Mouse (Mus musculus): ENCODE measurements around the gene Dmrt1.

DNA sequence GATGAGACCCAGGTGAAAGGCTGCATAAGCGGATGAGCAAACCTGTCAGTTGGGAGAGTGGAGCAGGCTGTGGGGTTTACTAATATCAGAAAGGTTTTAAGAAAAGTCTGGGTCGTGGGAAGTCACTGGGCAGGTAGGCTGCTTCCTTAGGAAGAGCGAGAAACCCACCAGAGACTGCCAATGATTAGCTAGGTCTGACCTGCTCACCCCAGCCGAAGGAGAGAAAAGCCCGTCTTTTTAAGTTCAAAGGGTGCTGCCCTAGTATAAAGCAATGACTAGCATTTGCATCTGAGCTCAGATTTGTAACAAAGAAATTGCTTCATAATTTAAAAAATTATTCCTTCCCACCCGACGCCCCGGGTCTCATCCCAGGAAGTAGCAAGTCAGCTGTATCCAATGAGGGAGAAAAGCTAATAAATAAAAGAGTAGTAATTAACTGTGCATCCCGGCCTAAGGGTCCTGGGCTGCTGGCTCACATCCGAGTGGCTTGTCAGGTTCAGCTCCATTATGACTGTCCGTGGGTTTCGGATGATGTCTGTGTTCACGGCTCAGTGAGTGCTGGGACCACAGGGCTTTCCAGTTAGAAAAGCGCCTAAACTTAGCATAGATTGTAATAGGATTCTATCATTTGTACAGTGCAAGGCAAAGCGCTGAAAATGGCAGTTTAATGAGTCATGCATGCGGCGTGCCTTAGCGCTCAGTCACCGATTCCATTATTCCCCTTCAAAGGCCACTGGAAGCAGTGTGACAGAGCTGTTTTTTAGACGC lies 43.7 kb upstream of the Dmrt1 start:
- no peak for TF ChIP-seq CTCF (IDR thresholded peaks at IDR 0.05; ENCODE audit: extremely low read depth, insufficient read length, insufficient replicate concordance, low read depth, low read length)
- TF ChIP-seq POLR2A (IDR thresholded peaks at IDR 0.05; ENCODE audit: low read depth, low read length), result no peak
